Mouse (Mus musculus) heart, embryonic 14.5 days (tissue): ENCODE measurements around the gene Gm5089. TPM values are rescaled to one million over a fixed set of nuclear protein-coding genes. Genes with fewer than 3 reads are reported as not detected.

Experiments
- ATAC-seq: fragments of 200-750 bp; cut with Nextera tagmentation; 2 replicates; pipeline ENCODE4 v1.8.0; 2017; ENCODE audit warnings: low read depth, moderate TSS enrichment; ENCODE audit not compliant: insufficient number of reproducible peaks, insufficient read depth, low FRiP score
- H3K27ac ChIP-seq, 2 experiments: fragments of 200-500 bp in 1 of 2; fragments of 300-500 bp in 1 of 2; sonication (generic) in 1 of 2; replicated peaks in 1 of 2; 2 replicates each; pipeline ENCODE4 v1.5.1; 2012 to 2014; ENCODE audit warnings: low read depth in 2 of 2, low read length in 2 of 2, control low read depth in 1 of 2, mild to moderate bottlenecking in 1 of 2, mixed read lengths in 1 of 2; ENCODE audit not compliant: control insufficient read depth in 1 of 2, insufficient read depth in 1 of 2
- H3K27me3 ChIP-seq: fragments of 300-500 bp; sonication (generic); 2 replicates; pipeline ENCODE4 v1.6.1; 2014; ENCODE audit warnings: mild to moderate bottlenecking, low read length, control low read depth; ENCODE audit not compliant: control insufficient read depth, insufficient read depth
- H3K36me3 ChIP-seq: fragments of 300-500 bp; sonication (generic); 2 replicates; pipeline ENCODE4 v1.6.1; 2014; ENCODE audit warnings: mild to moderate bottlenecking, control low read depth, low read length, mixed read lengths; ENCODE audit not compliant: control insufficient read depth, insufficient read depth
- H3K4me1 ChIP-seq, 2 experiments: fragments of 200-500 bp in 1 of 2; fragments of 300-500 bp in 1 of 2; sonication (generic) in 1 of 2; 2 replicates each; pipeline ENCODE4 v1.6.1; 2012 to 2014; ENCODE audit warnings: low read length in 2 of 2, control low read depth in 1 of 2, mixed read lengths in 1 of 2; ENCODE audit not compliant: control insufficient read depth in 2 of 2, insufficient read depth in 2 of 2
- H3K4me2 ChIP-seq: fragments of 300-500 bp; sonication (generic); 2 replicates; pipeline ENCODE4 v1.6.1; 2014; ENCODE audit warnings: mild to moderate bottlenecking, low read length
- H3K4me3 ChIP-seq, 2 experiments: fragments of 200-500 bp in 1 of 2; fragments of 300-500 bp in 1 of 2; sonication (generic) in 1 of 2; 2 replicates each; pipeline ENCODE4 v1.5.1; 2012 to 2014; ENCODE audit warnings: low read length in 2 of 2, mild to moderate bottlenecking in 2 of 2, control low read depth in 1 of 2, low read depth in 1 of 2, moderate library complexity in 1 of 2; ENCODE audit not compliant: control insufficient read depth in 1 of 2, insufficient read depth in 1 of 2
- H3K9ac ChIP-seq: fragments of 300-500 bp; sonication (generic); 2 replicates; pipeline ENCODE4 v1.6.1; 2014; ENCODE audit warnings: mild to moderate bottlenecking, low read length
- H3K9me3 ChIP-seq: fragments of 300-500 bp; sonication (generic); 2 replicates; pipeline ENCODE4 v1.6.1; 2016; ENCODE audit warnings: low read length, control low read depth; ENCODE audit not compliant: control insufficient read depth
- WGBS: fragments of 180-500 bp; shearing (Covaris S2); extraction: QIAGEN DNeasy Blood & Tissue Kit; methylation state at CpG from one replicate; pipeline ENCODE4 v1.1.7; 2014; 5-methylcytosine and 5-hydroxymethylcytosine counted together
- polyA plus RNA-seq: library from polyadenylated mRNA; unstranded; fragments of >200 nt; fragmentation: Nextera tagmentation; extraction: Ambion mirVana; gene quantifications from 2 replicates; pipeline ENCODE4 v1.2.1, GENCODE M21; 2014

The Gm5089 gene
- polyA plus RNA-seq, 1 experiment from 2014 or later = not detected

DNA sequence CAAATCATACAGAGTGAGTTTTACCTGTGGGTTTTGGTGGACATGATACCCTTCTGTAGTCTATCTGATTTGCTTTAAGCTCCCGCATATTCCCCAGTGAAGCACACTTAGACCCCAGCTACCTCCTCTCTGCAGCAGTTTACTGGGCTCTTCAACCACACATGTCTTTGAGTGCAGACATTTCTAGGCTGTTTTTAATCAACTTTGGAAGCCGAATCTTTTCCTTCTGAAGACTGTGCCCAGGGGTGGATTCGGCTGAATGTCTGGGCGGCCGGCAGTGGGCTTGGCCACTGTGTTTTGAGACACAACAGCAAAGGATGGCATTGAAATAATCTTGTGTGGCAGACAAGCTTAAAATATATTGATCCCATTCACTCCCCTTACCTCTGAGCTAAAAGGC, 36.5 kb upstream of the Gm5089 start:
- Histone ChIP-seq H3K36me3 (no peaks in the 10 kb centered on the region), H3K27ac (no peak overlapping the region), H3K4me3 (no peak overlapping the region), H3K4me2 (no peak overlapping the region), H3K27me3 (peaks cover 92% of the 10 kb centered on the region), H3K4me1 (peaks cover 0 to 7% of the 10 kb centered on the region in 2 experiments; a peak in 2 of 4 replicates), H3K9ac (no peak overlapping the region), H3K9me3 (no peaks in the 10 kb centered on the region)
- 3% methylated on average over 5 of the region's 5 CpGs for WGBS
- ATAC-seq = no peak

DNA sequence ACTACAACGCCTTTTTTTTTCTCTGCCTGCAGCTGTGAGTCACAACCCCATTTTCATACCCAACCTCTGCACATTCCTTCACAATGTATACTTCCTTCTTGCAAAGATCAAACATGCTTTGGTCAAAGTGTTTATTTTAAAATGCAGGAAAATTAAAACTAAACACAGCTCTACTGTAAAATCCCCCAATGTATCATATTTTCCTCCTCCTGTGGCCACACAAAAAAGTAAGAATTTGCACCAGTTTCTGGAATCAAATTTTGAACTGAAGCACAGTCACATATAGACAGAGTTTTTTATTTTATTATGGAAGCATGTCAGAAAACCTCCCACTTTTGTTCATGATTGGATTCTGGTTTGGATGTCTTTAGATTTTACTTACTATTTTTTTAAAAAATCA, 35.7 kb upstream of the Gm5089 start:
- Histone ChIP-seq H3K4me1 (peaks cover 0 to 7% of the 10 kb centered on the region in 2 experiments; a peak in 2 of 4 replicates), H3K9ac (no peak overlapping the region), H3K9me3 (no peaks in the 10 kb centered on the region), H3K27me3 (peaks cover 96% of the 10 kb centered on the region), H3K27ac (no peak overlapping the region), H3K4me2 (no peak overlapping the region), H3K4me3 (no peak overlapping the region), H3K36me3 (no peaks in the 10 kb centered on the region)
- WGBS = 15% methylated on average over 1 of the region's 1 CpGs
- ATAC-seq = no peak

DNA sequence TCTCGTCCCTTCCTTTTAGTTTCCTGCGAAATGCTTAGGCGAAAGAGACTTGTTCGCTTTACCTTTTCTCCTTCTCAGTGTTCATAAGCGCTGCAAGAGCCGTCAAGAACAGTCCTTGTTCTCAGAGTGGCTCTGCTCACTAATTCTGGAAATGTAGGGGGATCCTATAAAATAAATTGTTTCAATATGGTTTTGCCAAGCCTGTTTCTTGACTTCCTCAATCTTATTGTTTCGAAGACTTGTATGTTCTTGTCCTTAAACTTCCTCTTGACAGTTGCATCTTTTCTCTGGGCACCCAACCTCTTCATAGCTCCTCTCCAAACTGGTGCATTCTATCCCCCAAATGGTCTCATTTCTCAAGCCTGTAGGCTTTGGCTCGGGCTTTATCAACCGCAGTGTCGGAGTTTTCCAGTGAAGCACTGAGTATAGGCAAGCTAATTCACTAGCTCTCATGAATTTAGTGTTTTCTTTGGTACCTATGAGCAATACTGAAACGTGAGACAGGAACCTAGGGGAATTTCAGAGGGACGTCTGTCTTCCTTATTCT, 34.8 kb upstream of the Gm5089 start:
- H3K4me2 ChIP-seq = no peak overlapping the region
- H3K4me3 ChIP-seq = no peak overlapping the region
- no peak for ATAC-seq
- no peaks in the 10 kb centered on the region for H3K36me3 ChIP-seq
- no peak overlapping the region for H3K27ac ChIP-seq
- peaks cover 96% of the 10 kb centered on the region for H3K27me3 ChIP-seq
- H3K4me1 ChIP-seq = peaks cover 0 to 6% of the 10 kb centered on the region in 2 experiments; a peak in 2 of 4 replicates
- H3K9ac ChIP-seq = no peak overlapping the region
- H3K9me3 ChIP-seq = no peaks in the 10 kb centered on the region
- WGBS = 5% methylated on average over 12 of the region's 12 CpGs

DNA sequence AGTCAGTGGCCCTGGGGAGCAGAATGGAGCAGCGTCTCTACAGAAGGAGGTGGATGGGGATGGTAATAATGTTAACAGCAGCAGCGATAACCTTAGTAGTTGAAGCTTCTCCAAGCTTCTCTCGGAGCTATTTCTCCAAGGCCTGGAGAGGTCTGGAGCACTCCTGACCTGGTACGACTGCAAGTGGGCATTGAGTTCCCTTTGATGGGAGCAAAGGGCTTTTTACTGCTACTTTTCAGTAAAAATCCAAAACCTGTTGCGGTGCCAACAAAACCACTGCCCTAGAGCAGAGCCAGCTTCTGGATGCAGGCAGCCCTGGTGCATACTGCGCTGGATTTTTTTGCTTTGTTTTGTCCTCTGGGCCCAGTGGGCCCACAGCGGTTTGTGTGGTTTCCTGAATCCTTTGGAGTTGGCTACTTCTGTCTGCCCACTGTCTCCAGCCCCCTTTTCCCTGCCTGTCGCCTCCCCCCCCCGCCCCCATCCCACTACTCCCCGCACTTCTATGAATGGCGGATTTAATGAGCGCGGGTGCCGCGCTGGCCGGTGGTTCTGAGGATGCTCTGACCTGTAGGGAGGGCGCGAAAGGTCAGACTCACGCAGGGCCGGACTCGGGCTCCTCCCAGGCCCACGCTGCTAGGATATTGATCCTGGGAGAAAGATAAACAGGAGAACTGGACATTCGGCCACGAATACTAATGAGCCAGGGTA, 34.1 kb upstream of the Gm5089 start:
- no peaks in the 10 kb centered on the region for H3K4me1 ChIP-seq
- no peak overlapping the region for H3K9ac ChIP-seq
- H3K4me2 ChIP-seq = no peak overlapping the region
- no peaks in the 10 kb centered on the region for H3K9me3 ChIP-seq
- ATAC-seq = no peak
- H3K36me3 ChIP-seq = no peaks in the 10 kb centered on the region
- H3K4me3 ChIP-seq = no peak overlapping the region
- WGBS = 2% methylated on average over 23 of the region's 24 CpGs
- H3K27ac ChIP-seq = no peak overlapping the region
- H3K27me3 ChIP-seq = peaks cover 96% of the 10 kb centered on the region

DNA sequence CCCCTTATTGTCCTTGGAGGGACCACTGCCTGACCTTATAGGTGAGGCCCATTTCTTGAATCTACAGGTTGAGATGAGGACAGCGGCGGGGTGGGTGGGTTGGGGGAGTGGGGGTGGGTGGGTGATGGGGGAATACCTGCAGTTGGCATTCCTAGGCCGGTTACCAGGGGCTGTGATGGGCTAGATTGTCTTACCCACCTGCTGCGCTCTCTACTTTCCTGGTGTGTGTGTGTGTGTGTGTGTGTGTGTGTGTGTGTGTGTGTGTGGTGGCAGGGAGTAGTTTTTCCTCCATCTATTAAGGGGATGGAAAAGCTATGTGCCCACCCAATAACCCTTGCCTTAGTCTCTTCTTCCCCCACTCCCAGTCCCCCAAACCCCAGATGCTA, 33.5 kb upstream of the Gm5089 start:
- no peak for ATAC-seq
- 9% methylated on average over 4 of the region's 4 CpGs for WGBS

DNA sequence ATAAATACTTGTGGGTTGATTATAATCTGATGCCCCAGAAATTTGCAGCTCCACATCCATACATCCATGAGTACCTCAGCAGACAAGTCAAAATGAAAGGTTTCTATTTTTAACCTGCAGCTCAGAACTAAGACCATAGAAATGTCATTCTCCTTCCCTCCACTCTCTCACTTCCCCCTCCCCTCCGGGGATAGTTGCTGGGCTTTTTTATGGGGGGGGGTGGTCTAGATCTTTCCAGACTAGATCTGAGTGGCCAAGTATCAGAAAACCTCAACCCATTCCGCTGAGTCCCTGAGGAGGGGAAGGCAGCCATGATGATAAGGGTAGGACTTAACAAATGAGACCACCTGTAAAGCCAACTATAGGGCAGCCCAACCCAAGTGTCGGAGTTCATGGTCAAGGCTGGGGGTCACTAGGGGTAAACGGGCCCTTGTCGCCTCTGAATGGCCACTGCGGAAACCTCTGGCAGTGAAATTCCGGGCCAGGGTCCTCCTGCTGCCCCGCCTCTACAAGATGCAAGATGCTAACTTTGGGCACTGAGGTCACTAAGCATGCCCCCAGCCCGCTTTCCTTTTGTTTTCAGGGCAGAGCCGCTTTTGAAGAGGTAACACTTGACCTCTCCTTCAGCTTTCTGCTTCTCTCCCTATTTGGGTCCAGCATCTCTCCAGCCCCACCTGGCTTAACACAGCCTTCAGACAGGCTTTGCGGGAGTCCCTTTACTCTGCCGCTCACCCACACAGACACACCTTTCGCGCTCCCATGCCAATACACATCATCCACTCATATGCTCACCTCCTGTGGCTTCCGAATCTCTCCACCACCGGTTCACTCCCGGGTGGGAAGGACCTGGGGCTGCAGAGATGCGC, 32.9 kb upstream of the Gm5089 start:
- 4% methylated on average over 18 of the region's 18 CpGs for WGBS
- H3K27me3 ChIP-seq = peaks cover 94% of the 10 kb centered on the region
- H3K9me3 ChIP-seq = no peaks in the 10 kb centered on the region
- no peak for ATAC-seq
- no peak overlapping the region for H3K4me3 ChIP-seq
- no peak overlapping the region for H3K9ac ChIP-seq
- no peaks in the 10 kb centered on the region for H3K4me1 ChIP-seq
- H3K36me3 ChIP-seq = no peaks in the 10 kb centered on the region
- H3K4me2 ChIP-seq = no peak overlapping the region
- H3K27ac ChIP-seq = no peak overlapping the region

More for the DNA sequence above, 33.5 kb upstream of the Gm5089 start:
- H3K4me1 ChIP-seq = no peaks in the 10 kb centered on the region
- no peaks in the 10 kb centered on the region for H3K9me3 ChIP-seq
- peaks cover 95% of the 10 kb centered on the region for H3K27me3 ChIP-seq
- H3K9ac ChIP-seq = no peak overlapping the region
- no peak overlapping the region for H3K4me2 ChIP-seq
- no peak overlapping the region for H3K27ac ChIP-seq
- H3K36me3 ChIP-seq = no peaks in the 10 kb centered on the region
- no peak overlapping the region for H3K4me3 ChIP-seq

DNA sequence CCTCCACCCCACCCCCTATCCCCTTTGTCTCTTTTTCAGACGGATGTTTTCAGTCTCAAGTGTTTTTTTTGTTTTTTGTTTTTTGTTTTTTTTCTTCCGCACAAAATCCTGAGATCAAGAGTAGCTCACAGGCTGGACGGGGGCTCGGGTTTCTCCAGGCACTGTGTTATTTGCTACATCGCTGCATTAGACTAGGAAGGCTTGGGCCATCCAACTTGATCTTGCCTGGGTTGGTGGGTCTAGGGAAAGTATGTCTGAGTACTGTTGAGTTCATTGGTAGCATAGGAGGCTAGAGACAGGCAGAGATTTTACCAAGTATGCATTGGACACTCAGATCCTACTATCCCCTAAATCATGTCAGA, 32.1 kb upstream of the Gm5089 start:
- H3K36me3 ChIP-seq = no peaks in the 10 kb centered on the region
- ATAC-seq = no peak

More for the DNA sequence above, 32.1 kb upstream of the Gm5089 start:
- no peak overlapping the region for H3K9ac ChIP-seq
- WGBS = 7% methylated on average over 5 of the region's 5 CpGs
- H3K4me1 ChIP-seq = no peaks in the 10 kb centered on the region
- no peaks in the 10 kb centered on the region for H3K9me3 ChIP-seq
- peaks cover 96% of the 10 kb centered on the region for H3K27me3 ChIP-seq
- no peak overlapping the region for H3K27ac ChIP-seq
- no peak overlapping the region for H3K4me2 ChIP-seq
- no peak overlapping the region for H3K4me3 ChIP-seq
